Mouse (Mus musculus) naive thymus-derived CD4-positive, alpha-beta T cell, adult 2 months (primary cell): ENCODE data around the gene Sh3pxd2a.
A peak's percentile ranks its signal among the peaks of the same experiment; 100 is the strongest.
"Not testable (repeated sequence)": the region's sequence is repeated elsewhere in the genome, so short reads cannot be mapped to it uniquely, and the experiment has no call there.

ENCODE experiments used
- DNase-seq: peaks from one replicate; pipeline ENCODE4 v3.0.0-alpha.2; 2011; ENCODE audit warnings: low read depth

The Sh3pxd2a gene

DNA sequence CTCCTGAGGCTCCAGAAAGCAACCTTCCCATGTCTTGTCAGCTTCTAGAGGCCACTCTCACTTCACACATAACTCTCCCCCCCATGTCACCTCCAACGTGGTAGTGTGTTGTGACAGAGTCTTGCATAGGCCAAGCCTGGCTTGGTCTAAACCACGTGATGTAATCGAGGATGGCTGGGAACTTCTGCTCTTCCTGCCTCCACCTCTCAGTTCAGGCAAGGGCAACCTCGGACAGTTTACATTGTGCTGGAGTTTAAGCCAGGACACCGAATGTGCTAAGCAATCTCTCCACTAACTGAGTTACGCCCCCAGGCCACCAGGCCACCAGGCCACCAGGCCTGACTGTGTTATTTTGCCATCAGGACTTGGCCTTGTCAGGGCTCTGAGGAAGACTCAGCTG is 57.7 kb downstream of the Sh3pxd2a start:
- DNase-seq: no peak

DNA sequence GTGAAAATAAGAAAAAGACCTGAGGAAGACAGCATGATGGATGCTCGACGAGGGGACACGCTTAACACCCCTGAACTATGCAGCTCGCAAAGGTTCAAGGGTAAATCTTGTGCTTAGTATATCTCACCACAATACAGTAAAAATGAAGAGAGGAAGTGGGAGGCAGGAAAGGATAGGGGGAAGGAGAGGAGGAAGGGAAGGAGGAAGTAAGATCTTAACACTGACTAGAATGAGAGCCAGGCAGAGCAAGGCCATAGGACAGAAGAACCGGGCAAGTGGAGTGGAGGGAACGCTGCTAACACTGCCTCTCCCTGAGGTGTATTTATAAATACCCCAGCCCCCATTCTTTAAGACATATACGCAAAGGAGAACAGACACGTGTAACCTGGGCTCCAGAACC is 58.7 kb downstream of the Sh3pxd2a start:
- DNase-seq: no peak

DNA sequence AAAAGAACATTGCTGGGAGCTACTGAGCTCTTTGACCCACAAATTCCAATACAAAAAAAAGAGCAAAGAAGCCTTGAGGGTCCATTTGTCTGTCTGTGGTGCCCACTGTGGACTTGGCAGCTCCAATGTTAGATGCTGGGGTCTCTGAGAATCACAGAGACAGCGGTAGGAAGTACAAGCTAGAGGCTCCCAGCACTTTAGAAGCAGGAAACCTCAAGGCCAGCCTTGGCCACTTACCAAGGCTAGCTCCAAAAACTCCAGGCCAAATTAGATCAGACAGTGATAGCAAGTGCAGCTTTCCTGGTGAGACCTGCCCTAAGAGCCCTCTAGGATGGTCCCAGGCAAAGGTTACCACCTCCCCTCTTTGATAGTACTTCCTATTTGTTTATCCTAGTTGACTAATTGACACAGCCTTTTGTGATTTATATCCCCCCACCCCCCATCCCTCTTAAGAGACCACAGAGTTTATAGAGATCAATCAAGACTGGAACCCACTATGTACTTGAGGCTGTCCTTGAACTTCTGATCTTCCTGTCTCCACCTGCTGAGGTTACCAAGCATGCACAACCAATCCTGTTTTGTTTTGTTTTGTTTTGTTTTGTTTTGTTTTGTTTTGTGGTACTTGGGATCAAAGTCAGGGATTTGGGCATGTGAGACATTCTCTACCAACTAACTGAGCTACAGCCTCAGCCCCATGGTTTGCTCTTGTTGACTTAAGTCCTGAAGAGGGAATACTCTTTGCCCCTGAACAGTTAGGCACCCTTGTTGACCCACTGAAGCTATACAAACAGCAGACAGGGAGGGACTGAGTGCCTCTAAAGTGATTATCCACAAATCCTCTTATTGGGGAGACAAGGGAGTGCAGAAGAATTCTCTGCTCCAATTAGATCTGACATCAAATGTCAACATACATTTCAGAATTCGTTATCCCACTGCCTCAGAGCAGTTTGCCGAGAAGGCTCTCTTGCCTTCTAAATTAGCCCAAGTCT is 60.5 kb downstream of the Sh3pxd2a start:
- no peak for DNase-seq

GRCm38 (mm10) chr19:47402976-47403375 is 61.2 kb downstream of the Sh3pxd2a start:
- no peak for DNase-seq

DNA sequence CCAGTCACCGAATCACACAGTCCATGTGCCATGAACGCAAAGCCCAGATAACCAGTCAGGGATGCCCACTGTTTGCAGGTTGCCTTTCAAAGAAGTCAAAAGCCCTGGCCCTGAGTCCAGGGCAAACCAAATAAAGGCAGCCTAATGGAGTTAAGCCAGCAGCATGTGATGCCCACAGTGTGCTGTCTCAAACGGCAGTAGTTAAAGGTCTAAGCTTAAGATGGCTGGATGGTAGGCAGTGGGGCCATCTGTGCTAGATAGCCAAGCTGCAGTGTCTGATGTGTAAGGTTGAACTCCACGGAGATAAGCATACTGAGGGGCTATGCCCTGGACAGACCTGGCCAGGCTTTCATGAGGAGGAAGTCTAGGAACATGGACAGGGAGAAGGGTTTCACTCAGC is 61.7 kb downstream of the Sh3pxd2a start:
- DNase-seq: no peak

DNA sequence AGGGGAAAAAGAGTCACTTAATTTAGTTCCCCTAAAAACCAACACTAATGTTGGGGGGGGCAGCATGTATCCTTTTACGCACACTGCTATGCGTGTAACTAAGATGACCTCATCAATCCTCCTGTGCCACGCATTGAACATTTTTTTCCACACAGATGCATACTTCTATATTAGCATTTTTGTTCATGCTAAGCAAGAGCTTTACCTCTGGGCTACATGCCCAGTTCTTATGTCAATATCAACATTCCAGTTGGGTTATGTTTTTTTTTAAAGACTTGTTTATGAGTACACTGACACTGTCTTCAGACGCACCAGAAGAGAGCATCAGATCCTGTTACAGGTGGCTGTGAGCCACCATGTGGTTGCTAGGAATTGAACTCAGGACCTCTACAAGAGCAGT is 64.5 kb downstream of the Sh3pxd2a start:
- DNase-seq: no peak

- DNase-seq: no peak
Observed at GRCm38 (mm10) chr19:47399029-47399428, 65.2 kb downstream of the Sh3pxd2a start.

GRCm38 (mm10) chr19:47397882-47398671 is 66.1 kb downstream of the Sh3pxd2a start:
- no peak for DNase-seq

- DNase-seq: no peak
Observed at GRCm38 (mm10) chr19:47395338-47395737, 68.9 kb downstream of the Sh3pxd2a start.

DNA sequence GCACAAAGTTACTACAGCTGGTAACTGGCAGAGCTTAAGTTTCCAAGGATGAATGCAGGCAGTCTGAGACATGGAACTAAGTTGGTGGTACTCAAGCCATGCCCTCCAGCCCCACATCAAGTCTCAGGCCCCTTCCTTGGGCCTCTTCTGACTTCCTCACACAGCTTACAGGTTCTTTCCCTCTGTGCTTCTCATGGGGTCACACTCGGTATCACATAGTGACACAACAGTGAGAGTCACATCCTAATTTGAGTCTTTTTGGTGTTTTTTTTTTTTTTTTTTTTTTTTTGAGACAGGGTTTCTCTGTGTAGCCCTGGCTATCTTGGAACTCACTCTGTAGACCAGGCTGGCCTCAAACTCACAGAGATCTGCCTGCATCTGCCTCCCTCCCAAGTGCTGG is 69.4 kb downstream of the Sh3pxd2a start:
- not testable (repeated sequence) for DNase-seq

- DNase-seq: no peak
Observed at GRCm38 (mm10) chr19:47390878-47391277, 73.3 kb downstream of the Sh3pxd2a start.

DNA sequence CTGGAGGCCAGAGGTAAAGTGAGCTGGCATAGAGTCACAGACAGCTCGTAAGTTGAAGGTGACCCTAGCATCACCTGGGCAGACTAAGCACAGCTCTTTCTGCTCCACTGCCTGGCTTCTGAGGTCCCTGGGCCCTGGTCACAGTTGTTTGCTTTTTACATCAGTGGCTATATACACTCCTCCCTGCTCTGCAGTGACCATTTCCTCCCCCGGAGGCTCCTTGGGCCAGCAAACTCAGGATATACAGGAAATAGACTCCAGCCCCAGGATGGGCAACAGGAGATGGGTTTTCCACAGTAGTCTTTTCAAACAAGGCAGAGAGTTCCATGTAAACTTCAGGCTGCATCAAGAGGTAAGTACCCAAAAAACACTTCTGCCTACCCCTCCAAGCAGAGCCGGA is 76.3 kb downstream of the Sh3pxd2a start:
- DNase-seq: no peak

- DNase-seq: no peak
Observed at GRCm38 (mm10) chr19:47387395-47387794, 76.8 kb downstream of the Sh3pxd2a start.

DNA sequence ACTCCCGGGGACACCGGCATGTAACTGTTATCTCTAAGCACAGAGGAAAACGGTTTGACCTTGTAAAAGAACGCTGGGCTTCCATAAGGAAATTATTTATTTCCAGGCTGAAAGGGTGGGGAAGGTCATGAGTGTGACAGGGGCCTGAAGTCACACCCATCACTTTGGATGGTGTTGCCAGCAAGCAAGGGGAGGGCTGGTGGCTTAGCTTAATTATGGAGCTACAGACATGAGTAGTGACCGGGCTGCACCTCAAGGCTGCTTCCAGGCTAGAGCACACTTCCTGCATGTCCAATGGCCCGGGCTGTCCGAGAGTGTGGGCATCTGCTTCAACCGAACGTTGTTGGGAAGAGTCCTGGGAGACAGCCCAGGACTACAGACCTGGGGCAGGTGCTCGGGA is 78.2 kb downstream of the Sh3pxd2a start:
- no peak for DNase-seq

GRCm38 (mm10) chr19:47384639-47385038 is 79.6 kb downstream of the Sh3pxd2a start:
- no peak for DNase-seq

DNA sequence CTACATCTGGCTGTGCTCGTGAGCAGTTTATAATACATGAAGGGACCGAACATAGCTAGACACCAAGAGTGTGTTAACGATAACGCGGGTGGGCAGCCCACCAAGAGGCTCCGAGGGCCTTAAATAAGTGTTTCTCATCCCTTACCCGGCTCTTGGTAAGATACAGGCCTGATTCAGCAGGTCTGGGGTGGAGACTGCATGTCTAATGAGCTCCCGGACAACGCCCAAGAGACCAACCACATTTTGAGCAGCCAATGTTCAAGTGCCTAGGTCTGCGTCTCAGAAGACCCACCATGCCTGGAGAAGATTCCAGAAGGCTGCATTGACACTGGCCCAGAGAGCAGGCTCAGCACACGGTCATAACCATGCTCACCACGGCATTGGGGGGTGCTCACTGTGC is 80.2 kb downstream of the Sh3pxd2a start:
- no peak for DNase-seq

- peak; percentile 68 for DNase-seq
Observed at GRCm38 (mm10) chr19:47382268-47382667, 81.9 kb downstream of the Sh3pxd2a start.

DNA sequence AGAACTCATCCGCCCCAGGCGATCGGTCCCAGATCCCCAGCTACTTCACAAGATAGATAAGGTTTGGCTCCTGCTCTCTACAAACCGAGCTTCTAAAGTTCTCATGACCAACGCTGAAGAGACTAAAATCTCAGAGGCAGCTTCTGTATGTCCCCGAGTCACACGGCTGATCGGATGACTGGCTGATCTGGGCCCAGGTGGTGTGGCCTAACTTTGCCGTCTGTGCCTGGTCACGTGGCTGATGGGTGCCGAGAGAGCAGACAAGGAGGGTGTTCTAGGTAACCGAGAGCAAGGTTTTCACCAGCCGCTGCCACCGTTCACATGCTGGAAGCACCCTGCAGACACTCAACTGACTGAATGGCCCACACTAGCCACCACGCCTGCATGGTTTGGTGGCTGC is 83.2 kb downstream of the Sh3pxd2a start:
- DNase-seq: no peak

- DNase-seq: no peak
Observed at GRCm38 (mm10) chr19:47379141-47379540, 85.1 kb downstream of the Sh3pxd2a start.

- DNase-seq: no peak
Observed at GRCm38 (mm10) chr19:47374916-47375573, 89.2 kb downstream of the Sh3pxd2a start.

GRCm38 (mm10) chr19:47374440-47374839 is 89.8 kb downstream of the Sh3pxd2a start:
- DNase-seq: peak; percentile 79

GRCm38 (mm10) chr19:47372044-47372443 is 92.2 kb downstream of the Sh3pxd2a start:
- no peak for DNase-seq
